Mouse (Mus musculus) bone marrow, adult 2 months (tissue): ENCODE measurements around the gene Tmem102.

ENCODE experiments used
- CTCF ChIP-seq: fragments of 200-500 bp; IDR thresholded peaks from 2 replicates; pipeline ENCODE4 v1.5.1; 2011; ENCODE audit warnings: low read length, control low read depth; ENCODE audit not compliant: control insufficient read depth, insufficient read depth
- POLR2A ChIP-seq: fragments of 200-500 bp; IDR thresholded peaks from 2 replicates; pipeline ENCODE4 v1.6.1; 2011; ENCODE audit warnings: low read depth, mild to moderate bottlenecking, control low read depth, low read length, borderline replicate concordance; ENCODE audit not compliant: control insufficient read depth

- TF ChIP-seq CTCF: no peak
- TF ChIP-seq POLR2A: no peak
Observed at GRCm38 (mm10) chr11:69850754-69851153, 45.3 kb upstream of the Tmem102 start.
